Mouse (Mus musculus): Measurements from ENCODE around the gene Tnnt2.

The Tnnt2 gene

GRCm38 (mm10) chr1:135835716-135836483 lies at the start of gene Tnnt2:
Gene Tnnt2, plus strand, starts transcription at chr1:135836354.
- no peak for DNase-seq (ENCODE audit: inconsistent age in 2 of 2, low spot score in 1 of 2)

GRCm38 (mm10) chr1:135787799-135788198 lies 48.4 kb upstream of the Tnnt2 start:
- DNase-seq (ENCODE audit: inconsistent age in 2 of 2, low spot score in 1 of 2) = peak; percentile 64 to 88

GRCm38 (mm10) chr1:135788708-135789107 lies 47.4 kb upstream of the Tnnt2 start:
- peak; percentile 26 to 69 for DNase-seq (ENCODE audit: inconsistent age in 2 of 2, low spot score in 1 of 2)

GRCm38 (mm10) chr1:135789815-135790214 lies 46.3 kb upstream of the Tnnt2 start:
- peak; percentile 69 to 89 for DNase-seq (ENCODE audit: inconsistent age in 2 of 2, low spot score in 1 of 2)

GRCm38 (mm10) chr1:135792143-135792939 lies 43.8 kb upstream of the Tnnt2 start:
- DNase-seq (ENCODE audit: inconsistent age in 2 of 2, low spot score in 1 of 2) = no peak

GRCm38 (mm10) chr1:135793370-135794215 lies 42.6 kb upstream of the Tnnt2 start:
- no peak for DNase-seq (ENCODE audit: inconsistent age in 2 of 2, low spot score in 1 of 2)

GRCm38 (mm10) chr1:135794216-135795134 lies 41.7 kb upstream of the Tnnt2 start:
- no peak for DNase-seq (ENCODE audit: inconsistent age in 2 of 2, low spot score in 1 of 2)

GRCm38 (mm10) chr1:135798492-135798891 lies 37.7 kb upstream of the Tnnt2 start:
- no peak for DNase-seq (ENCODE audit: inconsistent age in 2 of 2, low spot score in 1 of 2)

- no peak for DNase-seq (ENCODE audit: inconsistent age in 2 of 2, low spot score in 1 of 2)
Observed at GRCm38 (mm10) chr1:135799109-135799627, 37.0 kb upstream of the Tnnt2 start.

- no peak for DNase-seq (ENCODE audit: inconsistent age in 2 of 2, low spot score in 1 of 2)
Observed at GRCm38 (mm10) chr1:135800192-135800950, 35.8 kb upstream of the Tnnt2 start.

- DNase-seq (ENCODE audit: inconsistent age in 2 of 2, low spot score in 1 of 2) = no peak
Observed at GRCm38 (mm10) chr1:135807546-135807945, 28.6 kb upstream of the Tnnt2 start.

GRCm38 (mm10) chr1:135810180-135810579 lies 26.0 kb upstream of the Tnnt2 start:
- DNase-seq (ENCODE audit: inconsistent age in 2 of 2, low spot score in 1 of 2) = no peak

- peak; percentile 72 to 93 for DNase-seq (ENCODE audit: inconsistent age in 2 of 2, low spot score in 1 of 2)
Observed at GRCm38 (mm10) chr1:135811016-135811646, 25.0 kb upstream of the Tnnt2 start.

- DNase-seq (ENCODE audit: inconsistent age in 2 of 2, low spot score in 1 of 2) = no peak
Observed at GRCm38 (mm10) chr1:135812205-135812604, 23.9 kb upstream of the Tnnt2 start.

GRCm38 (mm10) chr1:135812618-135813017 lies 23.5 kb upstream of the Tnnt2 start:
- no peak for DNase-seq (ENCODE audit: inconsistent age in 2 of 2, low spot score in 1 of 2)

GRCm38 (mm10) chr1:135813071-135813470 lies 23.1 kb upstream of the Tnnt2 start:
- DNase-seq (ENCODE audit: inconsistent age in 2 of 2, low spot score in 1 of 2) = no peak

- no peak for DNase-seq (ENCODE audit: inconsistent age in 2 of 2, low spot score in 1 of 2)
Observed at GRCm38 (mm10) chr1:135813687-135814395, 22.3 kb upstream of the Tnnt2 start.

GRCm38 (mm10) chr1:135814531-135814930 lies 21.6 kb upstream of the Tnnt2 start:
- DNase-seq (ENCODE audit: inconsistent age in 2 of 2, low spot score in 1 of 2) = no peak

Data from adrenal gland, adult (tissue).